Mouse (Mus musculus): ENCODE results near the gene Sox15. TPM values are rescaled to one million over a fixed set of nuclear protein-coding genes. Genes with fewer than 3 reads are reported as not detected.
"Not testable (repeated sequence)": the region's sequence is repeated elsewhere in the genome, so short reads cannot be mapped to it uniquely, and the experiment has no call there.

The Sox15 gene
- polyA plus RNA-seq, 1 experiment from 2014 or later: not detected

DNA sequence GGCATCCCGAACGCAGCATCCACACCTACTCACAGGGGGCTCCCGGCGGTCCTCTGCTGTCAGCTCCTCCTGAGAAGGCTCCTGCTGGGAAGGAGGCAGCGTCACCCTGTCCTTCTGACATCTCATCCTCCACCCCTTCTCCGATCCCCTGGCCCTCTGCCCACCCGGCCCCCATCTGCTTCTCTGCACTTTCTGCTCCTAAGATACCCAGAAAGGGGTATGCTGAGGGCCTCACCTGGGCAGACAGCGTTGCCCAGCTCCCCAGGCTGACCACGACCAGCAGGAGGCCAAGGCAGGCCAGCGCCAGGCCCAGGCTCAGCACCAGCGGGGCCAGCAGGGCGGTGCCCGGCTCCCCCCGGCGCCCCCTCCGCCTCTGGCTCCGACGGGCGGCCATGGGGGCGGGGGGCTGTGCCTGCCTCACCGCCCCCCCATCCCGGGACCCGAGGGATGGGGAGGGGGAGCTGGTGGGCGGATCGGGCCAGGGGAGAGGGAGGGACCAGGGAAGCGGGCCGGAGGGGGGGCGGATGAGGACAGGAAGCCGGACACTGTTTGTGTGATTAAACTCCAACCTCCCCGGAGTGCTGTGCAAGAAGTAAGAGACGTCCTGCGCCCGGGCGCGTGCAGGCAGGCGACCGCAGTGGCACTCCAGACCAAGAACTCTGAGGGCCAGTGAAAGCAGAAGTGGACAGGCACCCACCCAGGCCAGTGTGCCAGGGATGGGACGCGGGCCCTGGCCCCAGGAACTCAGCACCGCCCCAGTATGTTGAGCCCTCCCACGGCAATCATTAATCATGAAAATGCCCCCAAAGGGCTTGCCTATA is 40.5 kb downstream of the Sox15 start, which contains the start of the genes Tnfsf12 and Tnfsfm13:
Tnfsf12 (minus strand) TSS at position 489 of the 821 bp plus-strand sequence.
Tnfsfm13 (minus strand) TSS at position 738 of the 821 bp plus-strand sequence.
- no peaks in the 10 kb centered on the region for H3K9me3 ChIP-seq (ENCODE audit: control insufficient read depth, low read length)
- H3K9ac ChIP-seq (ENCODE audit: low read depth, low read length): peak within 1 kb of the TSS; percentile 63
- H3K36me3 ChIP-seq (ENCODE audit: control insufficient read depth, insufficient read depth, low read length): no peaks in the 10 kb centered on the region
- ATAC-seq (replicated peaks; ENCODE audit: low FRiP score): peak; percentile 54
- peaks cover 17% of the 10 kb centered on the region for H3K4me1 ChIP-seq (replicated peaks; ENCODE audit: control insufficient read depth, insufficient read depth, low read length)
- peak within 1 kb of the TSS; percentile 53 for H3K4me3 ChIP-seq (ENCODE audit: low read depth, low read length)
- WGBS: 8% methylated on average over 36 of the region's 41 CpGs
- H3K4me2 ChIP-seq: peak within 1 kb of the TSS; percentile 77
- peak; percentile 72 for DNase-seq (ENCODE audit: low spot score)
- H3K27ac ChIP-seq (ENCODE audit: low read depth, low read length): peak within 1 kb of the TSS; percentile 64
- no peaks in the 10 kb centered on the region for H3K27me3 ChIP-seq (replicated peaks; ENCODE audit: control insufficient read depth, insufficient read depth, low read length)

DNA sequence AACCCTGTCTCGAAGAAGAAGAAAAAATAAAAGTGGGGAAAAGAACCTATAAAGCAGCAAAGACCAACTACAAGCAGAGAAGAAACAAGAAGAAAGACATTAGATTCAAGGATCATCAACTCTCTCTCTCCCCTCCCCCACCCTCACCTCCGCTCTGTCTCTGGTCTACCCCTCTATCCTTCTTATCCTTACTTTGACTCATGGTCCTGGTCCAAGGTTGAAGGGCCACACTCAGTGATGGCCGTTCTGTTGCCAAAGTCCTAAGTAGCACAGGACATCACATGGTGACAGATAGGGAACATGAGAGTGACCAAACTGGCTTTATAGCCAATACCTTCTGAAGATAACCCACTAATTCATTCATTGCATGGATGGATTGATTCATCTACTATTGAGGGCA is 42.3 kb downstream of the Sox15 start:
- Histone ChIP-seq H3K36me3 (ENCODE audit: control insufficient read depth, insufficient read depth, low read length) (no peaks in the 10 kb centered on the region), H3K4me1 (replicated peaks; ENCODE audit: control insufficient read depth, insufficient read depth, low read length) (peaks cover 16% of the 10 kb centered on the region), H3K4me2 (no peak overlapping the region), H3K27ac (ENCODE audit: low read depth, low read length) (no peak overlapping the region), H3K9ac (ENCODE audit: low read depth, low read length) (no peak overlapping the region), H3K4me3 (ENCODE audit: low read depth, low read length) (no peak overlapping the region), H3K9me3 (ENCODE audit: control insufficient read depth, low read length) (no peaks in the 10 kb centered on the region), H3K27me3 (replicated peaks; ENCODE audit: control insufficient read depth, insufficient read depth, low read length) (no peaks in the 10 kb centered on the region)
- WGBS: 83% methylated on average over 3 of the region's 3 CpGs
- no peak for DNase-seq (ENCODE audit: low spot score)
- ATAC-seq (replicated peaks; ENCODE audit: low FRiP score): no peak

DNA sequence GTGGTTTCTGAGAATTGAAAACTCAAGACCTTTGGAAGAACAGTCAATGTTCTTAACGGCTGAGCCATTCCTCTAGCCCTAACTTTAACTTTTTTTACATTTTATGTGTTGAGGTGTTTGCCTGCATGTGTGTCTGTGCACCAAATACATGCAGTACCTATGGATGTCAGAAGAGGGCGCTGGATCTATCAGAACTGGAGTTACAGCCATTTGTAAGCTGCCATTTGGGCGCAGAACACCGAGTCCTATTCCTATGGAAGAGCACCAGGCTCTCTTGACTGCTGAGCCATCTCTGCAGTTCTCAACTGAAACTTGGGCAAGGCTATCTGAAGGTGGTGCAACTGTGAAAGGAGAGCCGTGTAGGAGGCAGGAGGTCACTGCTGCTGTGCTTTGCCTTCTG is 43.5 kb downstream of the Sox15 start:
- H3K27ac ChIP-seq (ENCODE audit: low read depth, low read length): no peak overlapping the region
- H3K9me3 ChIP-seq (ENCODE audit: control insufficient read depth, low read length): no peaks in the 10 kb centered on the region
- no peak overlapping the region for H3K4me3 ChIP-seq (ENCODE audit: low read depth, low read length)

DNA sequence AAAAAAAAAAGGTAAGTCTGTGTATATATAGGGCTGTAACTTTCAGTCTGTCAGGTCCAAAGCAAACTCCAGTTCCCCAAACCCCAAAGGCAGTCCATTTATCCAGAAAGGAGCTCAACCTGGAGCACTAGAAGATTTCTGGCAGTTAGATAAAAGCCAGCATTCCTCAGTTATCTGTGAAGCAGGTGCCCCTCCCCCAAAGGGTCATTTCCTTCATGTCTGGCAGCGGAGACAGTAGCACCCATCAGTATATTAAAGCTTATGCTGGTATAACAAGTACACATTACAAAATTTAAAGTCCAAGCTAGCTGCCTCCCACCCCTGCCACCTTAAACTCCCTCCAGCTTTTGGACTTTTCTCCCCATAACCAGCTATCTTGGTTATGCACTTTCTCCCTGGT is 44.5 kb downstream of the Sox15 start:
- no peak for ATAC-seq (replicated peaks; ENCODE audit: low FRiP score)

More for the DNA sequence above, 43.5 kb downstream of the Sox15 start:
- Histone ChIP-seq H3K36me3 (ENCODE audit: control insufficient read depth, insufficient read depth, low read length) (no peaks in the 10 kb centered on the region), H3K27me3 (replicated peaks; ENCODE audit: control insufficient read depth, insufficient read depth, low read length) (no peaks in the 10 kb centered on the region), H3K9ac (ENCODE audit: low read depth, low read length) (no peak overlapping the region), H3K4me2 (no peak overlapping the region), H3K4me1 (replicated peaks; ENCODE audit: control insufficient read depth, insufficient read depth, low read length) (peaks cover 12% of the 10 kb centered on the region)
- no peak for ATAC-seq (replicated peaks; ENCODE audit: low FRiP score)
- no peak for DNase-seq (ENCODE audit: low spot score)
- WGBS: 66% methylated on average over 5 of the region's 5 CpGs

DNA sequence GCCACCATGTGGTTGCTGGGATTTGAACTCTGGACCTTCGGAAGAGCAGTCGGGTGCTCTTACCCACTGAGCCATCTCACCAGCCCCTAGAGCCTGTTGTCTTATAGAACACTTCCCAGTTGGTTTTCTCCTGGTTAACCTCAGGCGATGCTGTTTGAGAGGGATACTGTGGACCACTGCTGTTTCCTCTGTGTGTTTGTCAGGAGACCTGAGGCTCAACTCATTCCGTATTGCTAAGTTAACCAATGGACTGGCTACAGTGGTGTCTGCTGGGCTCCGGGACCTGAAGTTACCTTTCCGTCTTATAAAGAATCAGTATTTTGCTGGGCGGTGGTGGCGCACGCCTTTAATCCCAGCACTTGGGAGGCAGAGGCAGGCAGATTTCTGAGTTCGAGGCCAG is 47.8 kb downstream of the Sox15 start:
- H3K4me1 ChIP-seq (replicated peaks; ENCODE audit: control insufficient read depth, insufficient read depth, low read length); DNase-seq (ENCODE audit: low spot score); H3K4me3 ChIP-seq (ENCODE audit: low read depth, low read length); H3K36me3 ChIP-seq (ENCODE audit: control insufficient read depth, insufficient read depth, low read length); H3K27me3 ChIP-seq (replicated peaks; ENCODE audit: control insufficient read depth, insufficient read depth, low read length); H3K9me3 ChIP-seq (ENCODE audit: control insufficient read depth, low read length); H3K9ac ChIP-seq (ENCODE audit: low read depth, low read length); H3K27ac ChIP-seq (ENCODE audit: low read depth, low read length); H3K4me2 ChIP-seq; ATAC-seq (replicated peaks; ENCODE audit: low FRiP score): not testable (repeated sequence)
- WGBS: 94% methylated on average over 9 of the region's 10 CpGs

More for the DNA sequence above, 44.5 kb downstream of the Sox15 start:
- H3K4me2 ChIP-seq: no peak overlapping the region
- no peaks in the 10 kb centered on the region for H3K27me3 ChIP-seq (replicated peaks; ENCODE audit: control insufficient read depth, insufficient read depth, low read length)
- peaks cover 12% of the 10 kb centered on the region for H3K4me1 ChIP-seq (replicated peaks; ENCODE audit: control insufficient read depth, insufficient read depth, low read length)
- H3K9ac ChIP-seq (ENCODE audit: low read depth, low read length): no peak overlapping the region
- no peak for DNase-seq (ENCODE audit: low spot score)
- 18% methylated on average over 1 of the region's 1 CpGs for WGBS
- no peaks in the 10 kb centered on the region for H3K9me3 ChIP-seq (ENCODE audit: control insufficient read depth, low read length)
- no peak overlapping the region for H3K4me3 ChIP-seq (ENCODE audit: low read depth, low read length)
- H3K36me3 ChIP-seq (ENCODE audit: control insufficient read depth, insufficient read depth, low read length): no peaks in the 10 kb centered on the region
- H3K27ac ChIP-seq (ENCODE audit: low read depth, low read length): no peak overlapping the region

DNA sequence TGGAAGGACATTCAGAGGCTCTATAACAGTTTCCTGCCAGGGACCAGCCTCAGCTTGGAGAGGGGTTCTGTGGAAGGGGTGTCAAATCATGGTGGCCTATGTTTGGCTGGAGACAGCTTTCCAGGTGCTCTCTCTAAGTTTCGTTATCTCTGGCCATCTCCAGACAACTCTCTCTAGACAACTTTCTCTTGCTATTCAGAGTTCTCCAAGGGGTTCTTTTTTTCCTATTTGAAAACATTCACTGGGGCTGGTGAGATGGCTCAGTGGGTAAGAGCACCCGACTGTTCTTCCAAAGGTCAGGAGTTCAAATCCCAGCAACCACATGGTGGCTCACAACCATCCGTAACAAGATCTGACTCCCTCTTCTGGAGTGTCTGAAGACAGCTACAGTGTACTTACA is 48.3 kb downstream of the Sox15 start:
- H3K9ac ChIP-seq (ENCODE audit: low read depth, low read length); H3K4me3 ChIP-seq (ENCODE audit: low read depth, low read length); H3K36me3 ChIP-seq (ENCODE audit: control insufficient read depth, insufficient read depth, low read length); H3K4me2 ChIP-seq; DNase-seq (ENCODE audit: low spot score); H3K27me3 ChIP-seq (replicated peaks; ENCODE audit: control insufficient read depth, insufficient read depth, low read length); H3K4me1 ChIP-seq (replicated peaks; ENCODE audit: control insufficient read depth, insufficient read depth, low read length); ATAC-seq (replicated peaks; ENCODE audit: low FRiP score); H3K27ac ChIP-seq (ENCODE audit: low read depth, low read length); H3K9me3 ChIP-seq (ENCODE audit: control insufficient read depth, low read length): not testable (repeated sequence)
- WGBS: 78% methylated on average over 2 of the region's 3 CpGs

DNA sequence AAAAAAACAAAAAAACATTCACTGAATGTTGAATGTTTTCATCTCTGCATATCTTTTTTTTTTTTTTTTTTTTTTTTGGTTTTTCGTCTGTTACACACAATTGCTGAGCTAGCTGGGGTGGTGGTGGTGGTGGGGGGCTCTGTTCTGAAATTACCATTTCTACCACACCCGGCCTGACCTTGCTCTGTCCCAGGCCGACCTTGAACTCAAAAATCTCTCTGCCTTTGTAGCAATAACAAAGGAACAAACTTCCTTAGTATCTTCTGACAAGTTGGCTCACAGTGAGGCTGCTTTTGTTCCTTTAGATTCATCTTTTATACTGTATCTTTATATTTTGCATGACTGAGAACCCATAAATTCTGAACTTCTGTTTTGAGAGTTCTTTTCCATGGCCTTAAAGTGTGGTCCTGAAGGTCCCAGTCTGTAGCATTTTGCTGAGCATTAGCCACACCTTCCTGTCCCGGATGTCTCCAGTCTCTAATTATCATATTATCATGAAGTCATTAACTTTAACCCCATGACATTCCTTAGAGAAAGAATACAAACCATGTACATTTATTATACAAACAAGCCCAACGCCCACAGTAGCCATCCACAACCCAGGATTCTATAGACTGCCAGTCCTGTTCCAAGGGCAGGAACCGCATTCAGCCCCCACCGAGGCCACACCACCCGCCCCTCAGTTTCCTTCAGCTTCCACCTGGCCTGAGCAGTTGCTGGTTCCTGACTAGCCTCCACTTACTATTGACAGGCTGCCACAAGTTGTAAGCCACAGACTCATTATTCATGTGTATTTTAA is 48.9 kb downstream of the Sox15 start:
- Histone ChIP-seq H3K4me2 (no peak overlapping the region), H3K9me3 (ENCODE audit: control insufficient read depth, low read length) (no peaks in the 10 kb centered on the region), H3K4me1 (replicated peaks; ENCODE audit: control insufficient read depth, insufficient read depth, low read length) (peaks cover 3% of the 10 kb centered on the region; the same call in 1 of the 2 replicates), H3K27me3 (replicated peaks; ENCODE audit: control insufficient read depth, insufficient read depth, low read length) (no peaks in the 10 kb centered on the region), H3K9ac (ENCODE audit: low read depth, low read length) (no peak overlapping the region), H3K36me3 (ENCODE audit: control insufficient read depth, insufficient read depth, low read length) (no peaks in the 10 kb centered on the region), H3K4me3 (ENCODE audit: low read depth, low read length) (no peak overlapping the region), H3K27ac (ENCODE audit: low read depth, low read length) (no peak overlapping the region; the same call in 1 of the 2 replicates)
- DNase-seq (ENCODE audit: low spot score) (no peak), ATAC-seq (replicated peaks; ENCODE audit: low FRiP score) (no peak)
- 60% methylated on average over 8 of the region's 8 CpGs for WGBS

DNA sequence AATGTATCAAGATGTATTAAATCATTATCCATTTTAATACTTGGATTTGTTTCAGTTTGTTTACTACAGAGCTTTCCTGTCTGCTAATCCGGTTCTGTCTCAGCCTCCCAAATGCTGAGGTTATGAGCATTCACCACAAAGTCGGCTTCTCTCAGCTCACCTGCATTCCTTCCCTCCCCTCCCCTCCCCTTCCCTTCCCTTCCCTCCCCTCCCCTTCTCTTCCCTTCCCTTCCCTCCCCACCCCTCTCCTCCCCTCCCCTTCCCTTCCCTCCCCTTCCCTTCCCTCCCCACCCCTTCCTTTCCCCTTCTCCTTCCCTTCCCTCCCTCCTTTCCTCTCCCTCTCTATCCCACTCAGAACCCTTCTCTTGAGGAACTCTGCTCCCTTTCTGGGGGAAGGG is 49.5 kb downstream of the Sox15 start:
- 32% methylated on average over 2 of the region's 2 CpGs for WGBS
- Histone ChIP-seq H3K4me1 (replicated peaks; ENCODE audit: control insufficient read depth, insufficient read depth, low read length) (peaks cover 5% of the 10 kb centered on the region), H3K4me3 (ENCODE audit: low read depth, low read length) (no peak overlapping the region), H3K27me3 (replicated peaks; ENCODE audit: control insufficient read depth, insufficient read depth, low read length) (no peaks in the 10 kb centered on the region), H3K9me3 (ENCODE audit: control insufficient read depth, low read length) (no peaks in the 10 kb centered on the region), H3K9ac (ENCODE audit: low read depth, low read length) (no peak overlapping the region), H3K27ac (ENCODE audit: low read depth, low read length) (no peak overlapping the region), H3K4me2 (no peak overlapping the region), H3K36me3 (ENCODE audit: control insufficient read depth, insufficient read depth, low read length) (no peaks in the 10 kb centered on the region)
- no peak for ATAC-seq (replicated peaks; ENCODE audit: low FRiP score)
- DNase-seq (ENCODE audit: low spot score): no peak

Measured in liver, embryonic 11.5 days (tissue).